Mouse (Mus musculus): ENCODE results near the gene Rufy4. TPM values are rescaled to one million over a fixed set of nuclear protein-coding genes. Genes with fewer than 3 reads are reported as not detected.

Gene Rufy4
- polyA plus RNA-seq, 1 experiment, result 0.18 TPM

DNA sequence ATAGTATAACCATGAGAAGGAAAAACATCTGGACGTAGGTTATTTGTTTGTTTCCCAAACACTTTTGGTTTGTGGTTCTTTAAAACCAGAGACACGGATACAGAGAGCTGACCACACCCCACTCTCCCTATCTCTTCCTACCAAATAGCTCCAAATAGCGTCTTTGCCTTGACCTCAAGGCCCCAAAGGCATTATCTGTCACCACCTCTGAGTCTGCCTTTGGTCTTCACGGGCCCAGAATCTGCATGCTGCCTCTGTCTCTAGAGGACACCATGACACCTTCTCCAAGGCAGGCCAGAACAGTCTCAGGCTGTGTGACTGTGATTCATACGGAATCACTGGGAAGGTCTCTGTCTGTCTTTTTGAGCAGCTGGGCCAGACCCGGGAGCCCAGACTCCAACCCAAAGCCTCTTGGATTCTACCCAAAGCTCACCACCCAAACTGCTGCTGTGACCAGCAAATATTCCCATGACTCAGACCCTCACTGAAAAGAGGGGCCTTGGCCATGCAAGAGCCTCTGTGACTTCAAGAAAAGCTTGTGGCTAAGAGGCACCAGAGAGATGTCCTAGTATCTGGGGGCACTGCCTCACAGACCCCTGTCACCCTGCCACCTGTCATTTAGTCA is 10.1 kb downstream of the Rufy4 start:
- no peak overlapping the region for H3K4me3 ChIP-seq (replicated peaks; ENCODE audit: insufficient read depth, low read depth, low read length)
- no peak for TF ChIP-seq CTCF (IDR thresholded peaks at IDR 0.05; ENCODE audit: borderline replicate concordance, insufficient read depth, low read depth, low read length)
- TF ChIP-seq POLR2A (IDR thresholded peaks at IDR 0.05; ENCODE audit: borderline replicate concordance, insufficient read depth, low read length), result no peak
- no peaks in the 10 kb centered on the region; the same call in 1 of the 2 replicates for H3K27me3 ChIP-seq (ENCODE audit: control insufficient read depth, insufficient read depth, low read length)
- H3K27ac ChIP-seq (ENCODE audit: insufficient read depth, low read length), result no peak overlapping the region
- H3K4me1 ChIP-seq (ENCODE audit: control insufficient read depth, insufficient read depth, low read length), result 0 out of 2 replicates have a peak, but pooled peaks cover 4% of the 10 kb centered on the region
- no peak for DNase-seq
- 67% methylated on average over 6 of the region's 6 CpGs for WGBS

DNA sequence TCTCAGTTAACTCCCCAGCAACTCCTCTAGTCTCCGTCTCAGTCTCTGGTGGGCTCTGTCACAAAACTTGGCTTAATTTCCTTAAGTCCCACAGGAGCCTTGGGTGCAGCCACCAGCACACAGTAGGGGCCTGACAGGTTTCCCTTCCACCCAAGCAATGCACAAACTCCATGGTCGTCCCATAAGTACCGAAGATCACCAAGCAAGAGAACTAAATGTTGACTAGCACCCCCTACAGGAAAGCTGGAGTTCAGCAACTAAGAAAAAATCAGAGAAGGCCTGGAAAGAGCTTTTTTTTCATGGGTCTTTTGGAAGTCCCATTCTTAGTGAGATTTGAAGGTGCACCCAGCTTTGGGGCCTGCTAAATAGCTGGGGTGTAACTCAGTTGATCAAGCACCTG is 14.1 kb downstream of the Rufy4 start:
- Histone ChIP-seq H3K27ac (ENCODE audit: insufficient read depth, low read length) (no peak overlapping the region), H3K27me3 (ENCODE audit: control insufficient read depth, insufficient read depth, low read length) (no peaks in the 10 kb centered on the region; the same call in 1 of the 2 replicates), H3K4me1 (ENCODE audit: control insufficient read depth, insufficient read depth, low read length) (no peaks in the 10 kb centered on the region), H3K4me3 (replicated peaks; ENCODE audit: insufficient read depth, low read depth, low read length) (no peak overlapping the region)
- 54% methylated on average over 3 of the region's 3 CpGs for WGBS
- no peak for DNase-seq
- no peak for TF ChIP-seq POLR2A (IDR thresholded peaks at IDR 0.05; ENCODE audit: borderline replicate concordance, insufficient read depth, low read length)
- TF ChIP-seq CTCF (IDR thresholded peaks at IDR 0.05; ENCODE audit: borderline replicate concordance, insufficient read depth, low read depth, low read length), result no peak

DNA sequence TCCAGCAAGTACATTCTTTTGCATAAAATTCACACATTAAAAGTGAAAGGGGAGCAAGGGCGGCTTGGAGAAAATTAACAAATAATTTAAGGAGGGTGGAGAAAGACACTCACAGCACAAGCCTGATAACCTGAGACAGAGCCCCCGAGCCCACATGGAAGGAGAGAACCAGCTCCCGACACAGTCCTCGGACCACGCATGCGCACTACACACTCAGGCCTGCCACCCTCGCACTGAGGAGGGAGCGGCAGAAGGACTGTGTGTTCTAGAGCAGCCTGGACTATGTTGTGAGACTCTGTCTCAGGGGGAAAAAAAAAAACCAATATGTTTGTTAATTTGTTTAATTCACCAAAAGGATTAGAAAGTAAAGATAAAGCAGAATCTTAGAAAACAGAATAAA is 16.4 kb downstream of the Rufy4 start:
- no peak for DNase-seq
- no peaks in the 10 kb centered on the region for H3K4me1 ChIP-seq (ENCODE audit: control insufficient read depth, insufficient read depth, low read length)

DNA sequence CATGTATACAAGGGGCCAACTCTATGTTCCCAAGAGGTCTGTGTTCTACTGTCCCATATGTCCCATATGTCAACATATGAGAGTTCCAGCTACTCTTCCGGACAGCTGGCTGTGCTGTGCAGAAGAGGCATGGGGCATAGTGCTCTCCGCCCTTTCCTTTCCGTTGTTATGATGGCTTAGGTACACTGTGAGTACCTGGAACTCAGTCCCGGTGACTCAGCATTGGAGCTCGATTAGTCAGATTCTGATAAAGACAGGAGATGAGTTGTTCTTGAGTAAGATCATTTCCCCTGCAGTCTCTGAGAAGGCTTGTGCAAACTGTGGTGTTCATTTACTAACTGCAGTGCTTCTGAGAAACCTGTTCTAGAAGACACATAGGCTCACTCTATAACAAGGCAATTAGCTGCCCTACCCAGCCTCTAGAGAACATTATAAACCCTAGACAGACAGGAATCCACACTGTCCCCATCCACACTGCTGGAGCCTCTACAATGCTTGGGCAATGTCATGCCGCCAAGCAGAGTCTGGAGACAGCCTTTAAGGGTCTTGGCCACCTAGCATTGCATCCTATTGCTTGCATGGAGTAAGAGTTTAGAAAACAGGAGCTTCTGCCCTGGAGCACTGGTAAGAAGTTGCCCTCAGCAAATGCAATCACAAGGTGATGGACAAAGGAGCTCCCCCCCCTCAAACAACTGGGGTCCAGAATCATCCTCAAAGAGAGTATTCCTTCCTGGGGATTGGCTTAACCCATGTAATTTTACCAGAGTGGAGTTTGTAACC is 24.0 kb downstream of the Rufy4 start:
- WGBS, result 85% methylated on average over 6 of the region's 6 CpGs
- no peak overlapping the region for H3K4me3 ChIP-seq (replicated peaks; ENCODE audit: insufficient read depth, low read depth, low read length)
- no peaks in the 10 kb centered on the region for H3K27me3 ChIP-seq (ENCODE audit: control insufficient read depth, insufficient read depth, low read length)
- H3K4me1 ChIP-seq (ENCODE audit: control insufficient read depth, insufficient read depth, low read length), result no peaks in the 10 kb centered on the region
- TF ChIP-seq POLR2A (IDR thresholded peaks at IDR 0.05; ENCODE audit: borderline replicate concordance, insufficient read depth, low read length) (no peak), CTCF (IDR thresholded peaks at IDR 0.05; ENCODE audit: borderline replicate concordance, insufficient read depth, low read depth, low read length) (no peak)
- H3K27ac ChIP-seq (ENCODE audit: insufficient read depth, low read length), result no peak overlapping the region
- no peak for DNase-seq

More for the DNA sequence above, 16.4 kb downstream of the Rufy4 start:
- no peak overlapping the region for H3K27ac ChIP-seq (ENCODE audit: insufficient read depth, low read length)
- TF ChIP-seq CTCF (IDR thresholded peaks at IDR 0.05; ENCODE audit: borderline replicate concordance, insufficient read depth, low read depth, low read length), result no peak
- H3K27me3 ChIP-seq (ENCODE audit: control insufficient read depth, insufficient read depth, low read length), result no peaks in the 10 kb centered on the region; the same call in 1 of the 2 replicates
- no peak overlapping the region for H3K4me3 ChIP-seq (replicated peaks; ENCODE audit: insufficient read depth, low read depth, low read length)
- WGBS, result 81% methylated on average over 8 of the region's 8 CpGs

DNA sequence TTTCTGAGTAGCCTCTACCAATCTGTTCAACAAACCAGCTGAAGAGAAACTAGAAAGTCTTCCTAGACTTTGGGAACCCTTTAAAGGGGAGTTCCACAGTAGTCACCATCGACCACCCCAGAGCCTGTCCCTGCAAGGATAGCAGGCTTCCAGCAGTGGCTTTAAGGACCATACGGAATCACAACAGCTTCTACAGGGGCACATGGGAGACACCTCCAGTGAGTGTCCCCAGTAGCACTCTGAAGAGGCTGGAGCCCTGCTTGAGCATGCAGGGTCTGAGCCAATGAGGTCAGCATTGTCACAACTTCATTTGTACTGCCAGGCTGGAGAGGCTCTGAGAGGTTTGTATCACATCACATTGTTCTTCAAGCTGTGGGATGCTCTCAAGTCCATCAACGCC is 24.8 kb downstream of the Rufy4 start:
- 66% methylated on average over 3 of the region's 3 CpGs for WGBS
- no peak overlapping the region for H3K27ac ChIP-seq (ENCODE audit: insufficient read depth, low read length)
- H3K4me1 ChIP-seq (ENCODE audit: control insufficient read depth, insufficient read depth, low read length), result no peaks in the 10 kb centered on the region
- H3K4me3 ChIP-seq (replicated peaks; ENCODE audit: insufficient read depth, low read depth, low read length), result no peak overlapping the region
- TF ChIP-seq CTCF (IDR thresholded peaks at IDR 0.05; ENCODE audit: borderline replicate concordance, insufficient read depth, low read depth, low read length), result no peak
- TF ChIP-seq POLR2A (IDR thresholded peaks at IDR 0.05; ENCODE audit: borderline replicate concordance, insufficient read depth, low read length), result no peak
- no peak for DNase-seq
- H3K27me3 ChIP-seq (ENCODE audit: control insufficient read depth, insufficient read depth, low read length), result no peaks in the 10 kb centered on the region

DNA sequence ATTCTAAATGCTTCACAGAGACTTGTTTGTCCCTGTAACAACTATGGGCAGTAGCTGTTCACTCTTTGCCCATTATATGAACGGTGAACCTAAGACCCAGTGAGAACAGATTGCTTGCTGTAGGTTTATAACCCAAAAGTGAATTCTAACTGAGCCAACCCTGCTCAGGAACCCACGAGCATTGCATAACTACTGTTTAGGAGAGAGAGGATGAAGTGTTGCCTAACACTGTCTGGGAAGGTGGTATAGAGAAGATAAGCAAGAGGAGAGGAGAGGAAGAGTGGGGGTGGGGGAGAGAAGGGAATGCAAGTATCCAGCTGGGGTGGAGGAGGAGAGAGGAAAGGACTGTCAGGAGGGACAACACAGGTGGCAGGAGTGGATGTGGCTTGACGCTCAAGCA is 25.8 kb downstream of the Rufy4 start:
- Histone ChIP-seq H3K27ac (ENCODE audit: insufficient read depth, low read length) (no peak overlapping the region), H3K4me1 (ENCODE audit: control insufficient read depth, insufficient read depth, low read length) (no peaks in the 10 kb centered on the region), H3K4me3 (replicated peaks; ENCODE audit: insufficient read depth, low read depth, low read length) (no peak overlapping the region), H3K27me3 (ENCODE audit: control insufficient read depth, insufficient read depth, low read length) (no peaks in the 10 kb centered on the region)
- TF ChIP-seq POLR2A (IDR thresholded peaks at IDR 0.05; ENCODE audit: borderline replicate concordance, insufficient read depth, low read length) (no peak), CTCF (IDR thresholded peaks at IDR 0.05; ENCODE audit: borderline replicate concordance, insufficient read depth, low read depth, low read length) (no peak)
- DNase-seq, result no peak
- 79% methylated on average over 3 of the region's 3 CpGs for whole genome bisulfite sequencing

DNA sequence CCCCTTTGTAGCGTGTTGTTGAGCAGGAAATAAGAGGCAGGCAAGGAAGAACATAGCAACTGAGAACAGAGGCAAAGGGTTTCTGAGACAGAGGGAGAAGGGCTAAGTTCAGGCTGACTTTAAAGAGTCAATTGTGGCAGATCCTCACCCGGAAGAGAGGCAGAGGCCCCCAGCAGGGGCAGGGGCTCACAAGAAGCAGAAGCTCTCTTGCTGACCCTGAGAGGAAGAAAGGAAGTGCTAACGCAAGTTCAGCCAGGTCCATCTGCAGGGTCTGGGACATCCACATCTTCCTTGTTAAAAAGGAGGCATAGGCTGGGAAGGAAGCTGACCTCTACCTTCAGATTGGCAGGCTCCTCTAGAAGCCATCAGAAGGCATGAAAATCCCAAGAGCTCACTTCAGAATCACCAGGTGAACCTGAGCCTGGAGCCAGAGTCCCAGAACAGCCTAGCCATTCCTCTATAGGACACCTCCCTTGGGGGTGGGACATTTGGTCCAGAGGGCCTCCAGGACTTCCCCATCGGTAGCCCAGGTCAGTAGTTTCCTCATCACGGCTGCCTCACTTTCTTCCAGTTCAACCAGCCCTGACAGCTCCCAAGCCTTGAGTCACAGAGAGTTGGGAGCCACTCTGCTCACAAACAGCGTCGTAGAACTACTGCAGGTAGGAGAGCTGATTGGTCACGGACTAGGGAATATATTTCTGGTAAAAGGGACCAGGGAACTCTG is 28.3 kb downstream of the Rufy4 start, which contains the start of gene Cxcr2:
Gene Cxcr2 (plus strand): TSS at position 529 of the 724 bp plus-strand sequence.
- 76% methylated on average over 8 of the region's 8 CpGs for WGBS
- TF ChIP-seq CTCF (IDR thresholded peaks at IDR 0.05; ENCODE audit: borderline replicate concordance, insufficient read depth, low read depth, low read length) (no peak), POLR2A (IDR thresholded peaks at IDR 0.05; ENCODE audit: borderline replicate concordance, insufficient read depth, low read length) (no peak)
- Histone ChIP-seq H3K27me3 (ENCODE audit: control insufficient read depth, insufficient read depth, low read length) (no peaks in the 10 kb centered on the region), H3K4me3 (replicated peaks; ENCODE audit: insufficient read depth, low read depth, low read length) (no peak within 1 kb of the TSS), H3K27ac (ENCODE audit: insufficient read depth, low read length) (no peak within 1 kb of the TSS), H3K4me1 (ENCODE audit: control insufficient read depth, insufficient read depth, low read length) (no peaks in the 10 kb centered on the region)
- DNase-seq, result no peak
